Comparison of ENCODE assay signal across 11 mouse cellular contexts in the genomic region with DNA sequence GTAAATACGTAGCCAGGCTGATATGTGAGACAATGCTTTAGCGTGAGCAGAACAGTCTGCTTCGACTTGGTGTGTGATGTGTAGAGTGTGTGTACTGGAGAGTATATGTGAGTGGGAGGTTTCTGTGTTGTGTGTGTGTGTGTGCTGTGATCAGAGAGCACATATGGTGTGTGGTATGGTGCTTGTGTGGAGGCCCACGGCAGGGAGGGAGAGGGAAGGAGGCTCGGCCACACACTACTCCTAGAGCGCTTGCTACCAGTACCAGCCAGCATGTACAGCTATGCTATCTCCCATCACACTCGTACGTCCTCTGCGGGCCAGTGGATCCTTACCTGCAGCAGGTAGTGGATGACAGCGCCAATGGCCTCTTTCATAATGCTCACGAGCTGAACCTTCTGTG. TPM values are rescaled to one million over a fixed set of nuclear protein-coding genes. Genes with fewer than 3 reads are reported as not detected.
A peak's percentile ranks its signal among the peaks of the same experiment; 100 is the strongest.
DNase-seq lines count a peak whose midpoint lies in the region; ATAC-seq and TF ChIP-seq lines count a peak whose summit lies in the region.
"Had no signal": no experiment of that assay in that cellular context is flagged by ENCODE, and none has a peak within 500 bp of the region (broad histone marks: within the 10 kb centered on the region; RNA-seq: fewer than 3 reads in every experiment).

No protein-coding gene starts in this region.

- peak overlapping the region; percentile 25 for H3K4me2 ChIP-seq in forebrain, embryonic 16.5 days (ENCODE audit: low read length)
- peak overlapping the region; percentile 20; the same call in 1 of the 2 replicates for H3K4me2 ChIP-seq in midbrain, embryonic 16.5 days (ENCODE audit: low read length)
- no peak overlapping the region for H3K4me2 ChIP-seq in heart, embryonic 11.5 days

- TF ChIP-seq POLR2A in cerebellum, adult 2 months (IDR thresholded peaks at IDR 0.05; ENCODE audit: borderline replicate concordance, insufficient read depth, low read length) = no peak

- no peak overlapping the region; the same call in 1 of the 2 replicates for H3K9ac ChIP-seq in forebrain, embryonic 16.5 days (replicated peaks; ENCODE audit: low read depth, low read length)
- no peak overlapping the region for H3K9ac ChIP-seq in midbrain, embryonic 16.5 days (ENCODE audit: low read depth, low read length)
- H3K9ac ChIP-seq in heart, embryonic 11.5 days (ENCODE audit: low read depth, low read length) = no peak overlapping the region

- TF ChIP-seq CTCF in cerebellum, adult 2 months (IDR thresholded peaks at IDR 0.05; ENCODE audit: borderline replicate concordance, insufficient read depth, low read depth, low read length) = no peak
- TF ChIP-seq CTCF in left cerebral cortex, adult 2 months (IDR thresholded peaks at IDR 0.05) = no peak

- peak overlapping the region; percentile 47 for H3K27ac ChIP-seq in cerebellum, adult 2 months (ENCODE audit: insufficient read depth, low read length)
- H3K27ac ChIP-seq in left cerebral cortex, adult 2 months = peak overlapping the region; percentile 68; the same call in 1 of the 2 replicates
- no peak overlapping the region for H3K27ac ChIP-seq in forebrain, embryonic 16.5 days (ENCODE audit: low read length)
- no peak overlapping the region for H3K27ac ChIP-seq in midbrain, embryonic 16.5 days (ENCODE audit: low read length)
- H3K27ac ChIP-seq in heart, embryonic 11.5 days (ENCODE audit: low read depth, low read length) = no peak overlapping the region

- peak overlapping the region; percentile 96 for H3K4me3 ChIP-seq in cerebellum, adult 2 months (replicated peaks; ENCODE audit: insufficient read depth, low read depth, low read length)
- peak overlapping the region; percentile 98 for H3K4me3 ChIP-seq in left cerebral cortex, adult 2 months
- H3K4me3 ChIP-seq in forebrain, embryonic 16.5 days (replicated peaks; ENCODE audit: low read length) = peak overlapping the region; percentile 10; the same call in 1 of the 2 replicates
- H3K4me3 ChIP-seq in midbrain, embryonic 16.5 days (ENCODE audit: low read depth, low read length) = no peak overlapping the region
- H3K4me3 ChIP-seq in heart, embryonic 11.5 days (ENCODE audit: low read depth, low read length) = no peak overlapping the region

- H3K4me1 ChIP-seq in cerebellum, adult 2 months (ENCODE audit: control insufficient read depth, insufficient read depth, low read length) = peaks cover 30% of the 10 kb centered on the region
- H3K4me1 ChIP-seq in forebrain, embryonic 16.5 days (replicated peaks; ENCODE audit: control insufficient read depth, insufficient read depth, low read length) = peaks cover 54% of the 10 kb centered on the region
- H3K4me1 ChIP-seq in midbrain, embryonic 16.5 days (ENCODE audit: control insufficient read depth, insufficient read depth, low read length) = peaks cover 37% of the 10 kb centered on the region
- H3K4me1 ChIP-seq in heart, embryonic 11.5 days (ENCODE audit: control insufficient read depth, insufficient read depth, low read length) = peaks cover 14% of the 10 kb centered on the region

- H3K36me3 ChIP-seq in forebrain, embryonic 16.5 days (ENCODE audit: control insufficient read depth, insufficient read depth) = peaks cover 13% of the 10 kb centered on the region
- H3K36me3 ChIP-seq in midbrain, embryonic 16.5 days (ENCODE audit: control insufficient read depth, insufficient read depth, low read length) = peaks cover 21% of the 10 kb centered on the region
- H3K36me3 ChIP-seq in heart, embryonic 11.5 days (ENCODE audit: control insufficient read depth, insufficient read depth, low read length) = peaks cover 9% of the 10 kb centered on the region

- no peaks in the 10 kb centered on the region for H3K9me3 ChIP-seq in forebrain, embryonic 16.5 days (ENCODE audit: control insufficient read depth, low read length)
- no peaks in the 10 kb centered on the region for H3K9me3 ChIP-seq in midbrain, embryonic 16.5 days (replicated peaks; ENCODE audit: control insufficient read depth, low read length, poor library complexity, severe bottlenecking)
- H3K9me3 ChIP-seq in heart, embryonic 11.5 days (replicated peaks; ENCODE audit: control insufficient read depth, low read length) = no peaks in the 10 kb centered on the region

- 17% methylated on average over 11 of the region's 11 CpGs for WGBS in cerebellum, adult 2 months
- 71% methylated on average over 11 of the region's 11 CpGs for WGBS in forebrain, embryonic 16.5 days
- 87% methylated on average over 11 of the region's 11 CpGs for WGBS in midbrain, embryonic 16.5 days
- 79% methylated on average over 11 of the region's 11 CpGs for WGBS in heart, embryonic 11.5 days (ENCODE audit: insufficient replicate concordance)

- intact Hi-C loops in left cerebral cortex, adult 2 months (cut with DNase I) = no loop called here
- intact Hi-C loops in heart, postnatal 36 days (cut with DNase I) = no loop called here

- DNase-seq in cerebellum, adult 2 months = no peak
- DNase-seq in left cerebral cortex, adult 2 months (ENCODE audit: extremely low spot score in 1 of 2, low spot score in 2 of 2) = peak in 1 of 2 experiments; percentile 45
- no peak for DNase-seq in left cerebral cortex, adult 11 months (ENCODE audit: low spot score)
- DNase-seq in heart, postnatal 36 days = no peak
- DNase-seq: adrenal gland, adult 2 months had no signal

- H3K27me3 ChIP-seq in cerebellum, adult 2 months (ENCODE audit: control insufficient read depth, insufficient read depth, low read length) = no peaks in the 10 kb centered on the region
- no peaks in the 10 kb centered on the region for H3K27me3 ChIP-seq in forebrain, embryonic 16.5 days (replicated peaks; ENCODE audit: control insufficient read depth, insufficient read depth, low read length)
- peaks cover 4% of the 10 kb centered on the region for H3K27me3 ChIP-seq in midbrain, embryonic 16.5 days (ENCODE audit: control insufficient read depth, insufficient read depth, low read depth, low read length)
- no peaks in the 10 kb centered on the region for H3K27me3 ChIP-seq in heart, embryonic 11.5 days (ENCODE audit: control insufficient read depth, insufficient read depth, low read length)

- no peak for ATAC-seq in cerebellum, adult (ENCODE audit: insufficient number of reproducible peaks, low FRiP score, low TSS enrichment)
- no peak for ATAC-seq in forebrain, embryonic 16.5 days
- ATAC-seq in midbrain, embryonic 16.5 days = no peak
- no peak for ATAC-seq in heart, embryonic 11.5 days (replicated peaks; ENCODE audit: insufficient number of reproducible peaks, low FRiP score, low TSS enrichment)

RNA-seq across cellular contexts. Expression of gene Ncdn, which starts 3.7 kb away (rescaled TPM):
- 546 and 554 TPM in 2 replicates for polyA plus RNA-seq in cerebellum, adult 2 months (2012; rRNA removed)
- total RNA-seq in left cerebral cortex, adult 2 months (2021) = 1,000 to 10,000 TPM in 1 of 2 experiments, 100 to 1,000 TPM in 1; 980 to 1,003 TPM
- 120 and 129 TPM in 2 replicates for polyA plus RNA-seq in forebrain, embryonic 16.5 days (2015; fragmentation: Nextera tagmentation; extraction: Ambion mirVana)
- polyA plus RNA-seq in midbrain, embryonic 16.5 days (2015; fragmentation: Nextera tagmentation; extraction: Ambion mirVana) = 134 and 161 TPM in 2 replicates
- total RNA-seq in heart, postnatal 36 days (2021) = 10 to 100 TPM; 13.0 to 16.0 TPM
- polyA plus RNA-seq in heart, embryonic 11.5 days (2014; fragmentation: Nextera tagmentation; extraction: Ambion mirVana) = 19.3 and 20.4 TPM in 2 replicates

RNA-seq across cellular contexts. Expression of gene AU040320, which starts 3.8 kb away (rescaled TPM):
- 51.0 and 51.2 TPM in 2 replicates for polyA plus RNA-seq in cerebellum, adult 2 months (2012; rRNA removed)
- total RNA-seq in left cerebral cortex, adult 2 months (2021) = 10 to 100 TPM; 53.5 to 59.9 TPM
- 32.8 and 35.0 TPM in 2 replicates for polyA plus RNA-seq in forebrain, embryonic 16.5 days (2015; fragmentation: Nextera tagmentation; extraction: Ambion mirVana)
- 36.5 and 42.8 TPM in 2 replicates for polyA plus RNA-seq in midbrain, embryonic 16.5 days (2015; fragmentation: Nextera tagmentation; extraction: Ambion mirVana)
- 10 to 100 TPM; 29.4 to 33.5 TPM for total RNA-seq in heart, postnatal 36 days (2021)
- 20.7 and 24.2 TPM in 2 replicates for polyA plus RNA-seq in heart, embryonic 11.5 days (2014; fragmentation: Nextera tagmentation; extraction: Ambion mirVana)

RNA-seq across cellular contexts. Expression of gene Tfap2e, which starts 13.5 kb away (rescaled TPM):
- polyA plus RNA-seq in cerebellum, adult 2 months (2012; rRNA removed) = not detected in 2 replicates
- total RNA-seq in left cerebral cortex, adult 2 months (2021) = not detected
- 0.34 and 0.75 TPM in 2 replicates for polyA plus RNA-seq in forebrain, embryonic 16.5 days (2015; fragmentation: Nextera tagmentation; extraction: Ambion mirVana)
- 0.09 and 0.22 TPM in 2 replicates for polyA plus RNA-seq in midbrain, embryonic 16.5 days (2015; fragmentation: Nextera tagmentation; extraction: Ambion mirVana)
- total RNA-seq in heart, postnatal 36 days (2021) = not detected
- not detected in 2 replicates for polyA plus RNA-seq in heart, embryonic 11.5 days (2014; fragmentation: Nextera tagmentation; extraction: Ambion mirVana)
- total RNA-seq: adrenal gland, adult 2 months; liver, adult 2 months had no signal
- polyA plus RNA-seq: adrenal gland, adult 2 months; liver, adult 2 months; urinary bladder, adult 2 months had no signal

Comparison
In these comparisons a context has a peak if more than half of its experiments do, and no peak if none do; other contexts are left out.
1. H3K27ac ChIP-seq: peak in cerebellum, adult 2 months (single experiment) and left cerebral cortex, adult 2 months (single experiment); none in forebrain, embryonic 16.5 days (single experiment), midbrain, embryonic 16.5 days (single experiment) and heart, embryonic 11.5 days (single experiment).
2. H3K4me3 ChIP-seq: peak in cerebellum, adult 2 months (single experiment), left cerebral cortex, adult 2 months (single experiment) and forebrain, embryonic 16.5 days (single experiment); none in midbrain, embryonic 16.5 days (single experiment) and heart, embryonic 11.5 days (single experiment).